Mouse (Mus musculus): ENCODE results near the gene Tm9sf3.

The Tm9sf3 gene

GRCm38 (mm10) chr19:41264331-41264799, 568 bp upstream of the Tm9sf3 start:
- in situ Hi-C loops (cut with MboI; ENCODE audit: low sequenced_read_pairs), result no loop called here

- in situ Hi-C loops (cut with MboI; ENCODE audit: low sequenced_read_pairs), result no loop called here
Observed at GRCm38 (mm10) chr19:41262712-41263629, 826 bp downstream of the Tm9sf3 start.

GRCm38 (mm10) chr19:41260736-41261135, 3.1 kb downstream of the Tm9sf3 start:
- in situ Hi-C loops (cut with MboI; ENCODE audit: low sequenced_read_pairs), result no loop called here

- in situ Hi-C loops (cut with MboI; ENCODE audit: low sequenced_read_pairs), result no loop called here
Observed at GRCm38 (mm10) chr19:41259256-41259655, 4.5 kb downstream of the Tm9sf3 start.

GRCm38 (mm10) chr19:41258707-41259106, 5.1 kb downstream of the Tm9sf3 start:
- in situ Hi-C loops (cut with MboI; ENCODE audit: low sequenced_read_pairs), result no loop called here

GRCm38 (mm10) chr19:41254584-41254983, 9.2 kb downstream of the Tm9sf3 start:
- in situ Hi-C loops (cut with MboI; ENCODE audit: low sequenced_read_pairs), result no loop called here

GRCm38 (mm10) chr19:41248968-41249367, 14.8 kb downstream of the Tm9sf3 start:
- in situ Hi-C loops (cut with MboI; ENCODE audit: low sequenced_read_pairs), result no loop called here

GRCm38 (mm10) chr19:41248271-41248670, 15.5 kb downstream of the Tm9sf3 start:
- in situ Hi-C loops (cut with MboI; ENCODE audit: low sequenced_read_pairs), result no loop called here

GRCm38 (mm10) chr19:41246271-41246670, 17.5 kb downstream of the Tm9sf3 start:
- in situ Hi-C loops (cut with MboI; ENCODE audit: low sequenced_read_pairs), result no loop called here

GRCm38 (mm10) chr19:41244581-41244980, 19.2 kb downstream of the Tm9sf3 start:
- in situ Hi-C loops (cut with MboI; ENCODE audit: low sequenced_read_pairs), result no loop called here

- in situ Hi-C loops (cut with MboI; ENCODE audit: low sequenced_read_pairs), result no loop called here
Observed at GRCm38 (mm10) chr19:41241997-41242396, 21.8 kb downstream of the Tm9sf3 start.

- in situ Hi-C loops (cut with MboI; ENCODE audit: low sequenced_read_pairs), result no loop called here
Observed at GRCm38 (mm10) chr19:41233698-41234097, 30.1 kb downstream of the Tm9sf3 start.

GRCm38 (mm10) chr19:41208326-41208725, 55.5 kb downstream of the Tm9sf3 start:
- in situ Hi-C loops (cut with MboI; ENCODE audit: low sequenced_read_pairs), result no loop called here

GRCm38 (mm10) chr19:41206811-41207344, 56.9 kb downstream of the Tm9sf3 start, which contains the start of gene Tll2:
Gene Tll2, minus strand, starts transcription at chr19:41206835.
- in situ Hi-C loops (cut with MboI; ENCODE audit: low sequenced_read_pairs), result no loop called here

- in situ Hi-C loops (cut with MboI; ENCODE audit: low sequenced_read_pairs), result no loop called here
Observed at GRCm38 (mm10) chr19:41206041-41206810, 57.6 kb downstream of the Tm9sf3 start.

GRCm38 (mm10) chr19:41204159-41205081, 59.4 kb downstream of the Tm9sf3 start:
- in situ Hi-C loops (cut with MboI; ENCODE audit: low sequenced_read_pairs), result no loop called here

- in situ Hi-C loops (cut with MboI; ENCODE audit: low sequenced_read_pairs), result no loop called here
Observed at GRCm38 (mm10) chr19:41197606-41198005, 66.2 kb downstream of the Tm9sf3 start.

GRCm38 (mm10) chr19:41193379-41193778, 70.4 kb downstream of the Tm9sf3 start:
- in situ Hi-C loops (cut with MboI; ENCODE audit: low sequenced_read_pairs), result no loop called here

GRCm38 (mm10) chr19:41192953-41193352, 70.8 kb downstream of the Tm9sf3 start:
- in situ Hi-C loops (cut with MboI; ENCODE audit: low sequenced_read_pairs), result no loop called here

GRCm38 (mm10) chr19:41191724-41192123, 72.1 kb downstream of the Tm9sf3 start:
- in situ Hi-C loops (cut with MboI; ENCODE audit: low sequenced_read_pairs), result no loop called here
